Mouse (Mus musculus) myocyte (in vitro differentiated cells): ENCODE measurements around the gene Tmc8. TPM values are rescaled to one million over a fixed set of nuclear protein-coding genes. Genes with fewer than 3 reads are reported as not detected.

Experiments used
- H3K27me3 ChIP-seq: one replicate; pipeline ENCODE4 v1.6.1; 2011; ENCODE audit not compliant: control insufficient read depth, insufficient read depth, insufficient read length
- H3K36me3 ChIP-seq: one replicate; pipeline ENCODE4 v1.6.1; 2011; ENCODE audit not compliant: control insufficient read depth, insufficient read depth
- H3K4me2 ChIP-seq: one replicate; pipeline ENCODE4 v1.6.1; 2011; ENCODE audit warnings: low read depth, control low read depth
- H3K4me3 ChIP-seq: one replicate; pipeline ENCODE4 v1.5.1; 2011; ENCODE audit warnings: mild to moderate bottlenecking, control low read depth, moderate library complexity
- H3K79me2 ChIP-seq: one replicate; pipeline ENCODE4 v1.6.1; 2011; ENCODE audit not compliant: control insufficient read depth, insufficient read depth
- H3ac ChIP-seq: one replicate; pipeline ENCODE4 v1.6.1; 2011; ENCODE audit not compliant: control insufficient read depth, insufficient read length
- CEBPB ChIP-seq: IDR thresholded peaks from 2 replicates; pipeline ENCODE4 v1.6.1; 2011; ENCODE audit warnings: mild to moderate bottlenecking, moderate library complexity; ENCODE audit not compliant: poor library complexity, insufficient read depth, severe bottlenecking
- E2F4 ChIP-seq: IDR thresholded peaks from one replicate; pipeline ENCODE4 v1.6.1; 2011; ENCODE audit warnings: mild to moderate bottlenecking, control low read depth, moderate library complexity; ENCODE audit not compliant: insufficient read depth
- MAX ChIP-seq: IDR thresholded peaks from one replicate; pipeline ENCODE4 v1.6.1; 2011; ENCODE audit warnings: low read depth, mild to moderate bottlenecking, control low read depth
- MYOD1 ChIP-seq, 3 experiments: IDR thresholded peaks; one replicate each; pipeline ENCODE4 v1.6.1; 2011; ENCODE audit warnings: control low read depth in 2 of 3, low read depth in 2 of 3, mild to moderate bottlenecking in 2 of 3, moderate library complexity in 1 of 3; ENCODE audit not compliant: insufficient read length in 2 of 3, control insufficient read depth in 1 of 3
- MYOG ChIP-seq, 3 experiments: IDR thresholded peaks; one replicate each; pipeline ENCODE4 v1.6.1; 2011; ENCODE audit warnings: control low read depth in 2 of 3, low read depth in 2 of 3, mild to moderate bottlenecking in 2 of 3; ENCODE audit not compliant: insufficient read length in 2 of 3, control insufficient read depth in 1 of 3, insufficient read depth in 1 of 3
- POLR2A ChIP-seq: IDR thresholded peaks from one replicate; pipeline ENCODE4 v1.6.1; 2011; ENCODE audit warnings: low read depth, mild to moderate bottlenecking, control low read depth, moderate library complexity; ENCODE audit not compliant: insufficient read length
- POLR2AphosphoS2 ChIP-seq: IDR thresholded peaks from one replicate; pipeline ENCODE4 v1.6.1; 2011; ENCODE audit warnings: low read depth, control low read depth; ENCODE audit not compliant: insufficient read length
- REST ChIP-seq: IDR thresholded peaks from one replicate; pipeline ENCODE4 v1.6.1; 2011; ENCODE audit warnings: mild to moderate bottlenecking, control low read depth, moderate library complexity; ENCODE audit not compliant: insufficient read depth, insufficient read length
- SRF ChIP-seq: IDR thresholded peaks from one replicate; pipeline ENCODE4 v1.6.1; 2011; ENCODE audit warnings: low read depth; ENCODE audit not compliant: control insufficient read depth, insufficient read length
- TCF12 ChIP-seq: IDR thresholded peaks from one replicate; pipeline ENCODE4 v1.6.1; 2011; ENCODE audit warnings: mild to moderate bottlenecking, control low read depth; ENCODE audit not compliant: poor library complexity, insufficient read depth, severe bottlenecking
- TCF3 ChIP-seq: IDR thresholded peaks from one replicate; pipeline ENCODE4 v1.6.1; 2011; ENCODE audit warnings: low read depth, control low read depth; ENCODE audit not compliant: insufficient read length
- USF1 ChIP-seq: IDR thresholded peaks from one replicate; pipeline ENCODE4 v1.6.1; 2011; ENCODE audit warnings: low read depth, mild to moderate bottlenecking, control low read depth, moderate library complexity
- polyA plus RNA-seq: library from polyadenylated mRNA; unstranded; fragments of >200 nt; fragmentation: generic; extraction: Trizol; gene quantifications from one replicate; pipeline ENCODE4 v1.2.1, GENCODE M21; 2012; ENCODE audit warnings: missing spikeins

The Tmc8 gene
- polyA plus RNA-seq, 1 experiment: 0.19 TPM

DNA sequence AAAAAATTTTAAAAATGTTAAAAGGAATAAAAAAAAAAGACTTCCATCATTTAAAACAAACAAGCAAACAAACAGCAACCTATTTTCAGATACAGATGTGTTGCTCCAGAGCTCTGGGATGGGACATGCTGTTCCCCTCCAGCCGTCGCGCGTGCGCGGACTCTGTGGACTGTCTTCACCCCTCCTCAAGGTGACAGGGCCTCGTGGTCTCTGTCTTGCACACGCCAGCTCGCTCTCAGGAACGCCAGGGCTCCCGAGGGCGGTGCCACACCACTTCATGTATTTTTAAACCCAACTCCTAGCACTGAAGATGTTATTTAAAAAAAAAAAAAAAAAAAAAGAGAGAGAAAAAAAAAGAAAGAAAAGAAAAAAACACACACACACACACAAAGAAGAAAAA is 19.6 kb upstream of the Tmc8 start:
- Histone ChIP-seq H3K4me3 (no peak overlapping the region), H3ac (no peak overlapping the region), H3K27me3 (no peaks in the 10 kb centered on the region), H3K79me2 (no peaks in the 10 kb centered on the region), H3K36me3 (peaks cover 17% of the 10 kb centered on the region), H3K4me2 (no peak overlapping the region)
- TF ChIP-seq SRF (no peak), REST (no peak), TCF3 (no peak), MYOG (IDR thresholded peaks at IDR 0.05; ENCODE audit: control insufficient read depth in 1 of 3, insufficient read depth in 1 of 3, insufficient read length in 2 of 3, low read depth in 2 of 3) (no peak), E2F4 (no peak), CEBPB (no peak), TCF12 (no peak), MAX (no peak), POLR2AphosphoS2 (no peak), USF1 (no peak), POLR2A (no peak), MYOD1 (IDR thresholded peaks at IDR 0.05; ENCODE audit: control insufficient read depth in 1 of 3, insufficient read length in 2 of 3, low read depth in 2 of 3) (no peak)

DNA sequence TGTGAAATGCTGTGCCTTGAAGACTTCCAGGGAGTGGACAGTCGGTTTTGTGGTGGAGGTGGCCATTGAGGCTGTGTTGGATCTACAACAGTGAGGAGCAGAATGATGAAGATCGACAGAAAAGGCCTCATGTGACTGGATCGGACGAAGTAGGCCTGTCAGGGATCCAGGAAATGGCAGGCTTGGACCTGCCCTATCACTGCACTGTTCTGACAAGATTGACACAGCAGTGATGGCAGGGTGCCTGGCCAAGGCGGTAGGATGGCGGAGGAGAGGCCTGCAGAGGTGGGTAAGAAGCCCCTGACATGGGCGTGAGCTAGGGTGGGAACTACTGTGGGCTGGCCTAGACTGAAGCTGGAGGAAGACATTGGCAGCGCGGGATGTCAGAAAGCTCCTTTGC is 17.6 kb upstream of the Tmc8 start:
- Histone ChIP-seq H3ac (no peak overlapping the region), H3K4me2 (no peak overlapping the region), H3K36me3 (peaks cover 21% of the 10 kb centered on the region), H3K4me3 (no peak overlapping the region), H3K27me3 (no peaks in the 10 kb centered on the region), H3K79me2 (no peaks in the 10 kb centered on the region)
- TF ChIP-seq TCF3 (no peak), POLR2AphosphoS2 (peak; percentile 42)

DNA sequence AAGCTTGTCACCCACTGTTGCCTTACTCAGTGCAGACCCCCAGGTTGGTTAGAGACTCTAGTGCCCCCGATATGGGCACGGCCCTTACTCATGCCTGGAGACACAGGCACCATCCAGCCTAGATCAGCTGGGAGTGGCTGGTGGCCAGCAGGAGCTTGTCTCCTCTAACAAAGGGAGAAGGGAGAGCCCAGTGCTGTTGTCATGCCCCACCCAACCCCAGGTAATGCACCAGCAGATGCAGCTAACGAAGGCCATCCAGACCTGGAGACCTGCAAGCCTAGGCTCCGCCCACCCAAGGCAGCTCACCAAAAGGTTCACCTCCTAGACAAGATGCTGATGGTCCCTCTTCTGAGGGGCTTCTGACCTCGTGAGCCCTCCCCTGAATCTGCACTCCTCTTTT is 16.5 kb upstream of the Tmc8 start:
- TF ChIP-seq POLR2AphosphoS2 (no peak), REST (no peak), MAX (no peak), CEBPB (no peak), MYOG (IDR thresholded peaks at IDR 0.05; ENCODE audit: control insufficient read depth in 1 of 3, insufficient read depth in 1 of 3, insufficient read length in 2 of 3, low read depth in 2 of 3) (no peak), MYOD1 (IDR thresholded peaks at IDR 0.05; ENCODE audit: control insufficient read depth in 1 of 3, insufficient read length in 2 of 3, low read depth in 2 of 3) (no peak), TCF12 (no peak), POLR2A (no peak), E2F4 (no peak), TCF3 (no peak), USF1 (no peak), SRF (no peak)
- no peaks in the 10 kb centered on the region for H3K27me3 ChIP-seq
- H3ac ChIP-seq: no peak overlapping the region
- no peak overlapping the region for H3K4me3 ChIP-seq
- no peak overlapping the region for H3K4me2 ChIP-seq
- H3K79me2 ChIP-seq: no peaks in the 10 kb centered on the region
- H3K36me3 ChIP-seq: peaks cover 21% of the 10 kb centered on the region

DNA sequence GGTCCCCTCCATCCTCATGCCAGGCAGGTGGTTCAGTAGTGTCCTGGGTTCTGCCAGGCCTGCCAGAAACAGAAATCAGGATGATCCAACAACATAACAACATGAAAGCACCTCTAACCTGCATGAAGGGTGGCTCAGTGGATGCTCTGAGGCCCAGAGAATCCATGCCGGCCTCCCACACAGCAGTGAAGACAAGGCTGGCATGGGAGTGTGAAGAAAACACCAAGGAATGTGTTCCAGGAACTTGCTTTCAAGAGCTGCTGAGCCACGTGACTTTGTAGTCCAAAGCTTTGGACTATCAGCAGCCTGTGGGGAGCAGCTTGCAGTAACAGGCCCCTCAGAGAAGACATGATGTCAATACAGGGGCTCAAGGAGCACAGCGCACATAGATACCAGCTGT is 15.6 kb upstream of the Tmc8 start:
- Histone ChIP-seq H3ac (no peak overlapping the region), H3K4me2 (no peak overlapping the region), H3K4me3 (no peak overlapping the region), H3K27me3 (no peaks in the 10 kb centered on the region), H3K79me2 (no peaks in the 10 kb centered on the region), H3K36me3 (peaks cover 16% of the 10 kb centered on the region)
- TF ChIP-seq REST (no peak), MYOG (IDR thresholded peaks at IDR 0.05; ENCODE audit: control insufficient read depth in 1 of 3, insufficient read depth in 1 of 3, insufficient read length in 2 of 3, low read depth in 2 of 3) (no peak), MYOD1 (IDR thresholded peaks at IDR 0.05; ENCODE audit: control insufficient read depth in 1 of 3, insufficient read length in 2 of 3, low read depth in 2 of 3) (no peak), TCF12 (no peak), SRF (no peak), POLR2AphosphoS2 (no peak), E2F4 (no peak), TCF3 (no peak), POLR2A (no peak), CEBPB (no peak), USF1 (no peak), MAX (no peak)

DNA sequence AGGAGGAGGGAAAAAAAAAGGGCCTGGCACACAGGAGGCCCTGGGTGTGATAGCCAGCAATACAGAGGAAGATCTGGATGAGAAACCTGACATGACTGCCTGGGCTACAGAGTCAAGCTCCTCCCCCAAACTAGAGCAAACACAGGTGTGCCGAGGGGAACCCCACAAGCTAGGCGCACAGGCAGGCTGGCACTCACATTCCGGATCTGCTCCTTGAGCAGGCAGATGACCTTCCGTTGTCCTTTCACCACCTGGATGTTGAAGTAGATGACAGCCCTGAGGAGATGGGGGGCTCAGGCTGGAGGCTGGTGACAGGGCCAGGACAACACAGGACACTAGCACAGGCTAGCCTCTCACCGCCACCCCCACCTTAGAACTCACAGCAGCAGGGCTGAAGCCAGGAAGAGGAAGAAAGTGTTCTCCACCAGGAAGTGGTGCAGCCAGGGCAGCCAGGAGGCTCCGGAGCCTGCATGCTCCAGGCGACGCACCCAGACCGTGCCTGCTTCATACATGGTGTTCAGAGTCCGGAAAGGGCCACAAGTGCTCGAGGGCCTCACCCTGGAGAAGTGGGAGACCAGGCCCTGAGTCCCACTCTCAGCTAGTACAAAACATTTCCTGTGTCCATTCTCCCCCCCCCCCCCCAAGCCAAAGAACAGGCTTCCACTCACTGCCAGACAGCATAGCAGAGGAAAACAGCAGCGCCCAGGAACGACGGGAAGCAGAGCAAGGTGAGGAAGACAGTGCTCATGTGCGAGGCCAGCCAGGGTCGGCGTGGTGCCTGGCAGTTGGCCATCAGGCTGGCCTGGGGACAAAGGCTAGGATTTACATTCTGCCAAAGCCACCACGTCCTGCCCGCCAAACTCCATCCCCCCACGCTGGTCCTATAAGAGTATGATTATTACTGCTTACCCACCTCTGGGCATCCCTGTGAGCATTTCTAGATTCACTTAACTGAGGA is 12.9 kb upstream of the Tmc8 start:
- Histone ChIP-seq H3K4me2 (no peak overlapping the region), H3K36me3 (peaks cover 19% of the 10 kb centered on the region), H3K4me3 (no peak overlapping the region), H3K79me2 (no peaks in the 10 kb centered on the region), H3ac (no peak overlapping the region), H3K27me3 (no peaks in the 10 kb centered on the region)
- TF ChIP-seq TCF12 (no peak), POLR2AphosphoS2 (peak; percentile 12), USF1 (no peak)
